Mouse (Mus musculus): Measurements from ENCODE around the gene Gm20388. TPM values are rescaled to one million over a fixed set of nuclear protein-coding genes. Genes with fewer than 3 reads are reported as not detected.

The Gm20388 gene
- polyA plus RNA-seq, 1 experiment from 2014 or later = not detected

GRCm38 (mm10) chr8:120667561-120668373 lies 757.1 kb downstream of the Gm20388 start, which contains the start of the genes Gm27021 and Cox4i1:
TSS of gene Gm27021 (minus strand) at chr8:120668079.
TSS of gene Cox4i1 (plus strand) at chr8:120668222.
- TF ChIP-seq EP300 (optimal IDR thresholded peaks at IDR 0.05) = no peak
- peak; percentile 28; the same call in 1 of the 2 replicates for TF ChIP-seq CTCF (IDR thresholded peaks at IDR 0.05; ENCODE audit: low read depth)
- Histone ChIP-seq H3K4me3 (ENCODE audit: low read depth, low read length) (peak within 1 kb of the TSS; percentile 91), H3K27me3 (ENCODE audit: control insufficient read depth, insufficient read depth, low read length) (no peaks in the 10 kb centered on the region), H3K9ac (ENCODE audit: low read length) (peak within 1 kb of the TSS; percentile 97), H3K36me3 (ENCODE audit: control insufficient read depth, insufficient read depth, low read length) (peaks cover 3% of the 10 kb centered on the region), H3K27ac (replicated peaks) (peak within 1 kb of the TSS; percentile 91), H3K4me1 (replicated peaks; ENCODE audit: control insufficient read depth, insufficient read depth) (peaks cover 8% of the 10 kb centered on the region), H3K4me2 (replicated peaks; ENCODE audit: low read depth) (peak within 1 kb of the TSS; percentile 91), H3K9me3 (ENCODE audit: control insufficient read depth, low read length) (no peaks in the 10 kb centered on the region)
- under 1% methylated on average over 60 of the region's 105 CpGs for WGBS
- peak; percentile 98 for DNase-seq (ENCODE audit: low spot score)
- peak; percentile 93 for ATAC-seq (ENCODE audit: low FRiP score, low TSS enrichment)

DNA sequence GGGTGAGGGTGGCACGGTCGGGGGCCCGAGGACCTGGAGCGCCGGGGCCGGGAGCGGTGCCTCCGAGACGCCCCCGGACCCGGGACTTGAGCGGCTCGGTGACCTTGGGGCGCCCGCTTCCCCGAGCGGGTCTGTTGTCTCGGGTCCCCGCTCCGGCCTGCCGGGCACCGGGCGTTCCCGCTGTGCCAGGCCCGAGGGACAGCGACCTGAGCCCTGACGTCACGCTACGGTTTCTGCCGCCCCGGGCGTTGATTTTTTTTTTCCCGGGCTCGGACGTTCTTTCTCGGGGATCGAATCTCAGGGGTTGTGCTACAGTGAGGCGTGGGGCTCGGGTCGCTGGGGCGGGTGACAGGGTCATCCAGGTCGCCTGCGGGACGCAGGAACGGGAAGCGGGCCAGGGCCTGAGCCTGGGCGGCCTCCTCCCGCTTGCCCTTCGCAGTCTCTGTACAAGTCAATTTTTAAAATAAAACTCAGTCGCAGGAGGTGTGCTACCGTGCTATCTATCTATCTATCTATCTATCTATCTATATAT lies 757.8 kb downstream of the Gm20388 start, which contains the start of gene Emc8:
Gene Emc8, minus strand, starts transcription at position 200 of the 532 bp plus-strand sequence.
- no peaks in the 10 kb centered on the region for H3K9me3 ChIP-seq (ENCODE audit: control insufficient read depth, low read length)
- no peaks in the 10 kb centered on the region for H3K27me3 ChIP-seq (ENCODE audit: control insufficient read depth, insufficient read depth, low read length)
- H3K4me2 ChIP-seq (replicated peaks; ENCODE audit: low read depth) = peak within 1 kb of the TSS; percentile 91
- peak within 1 kb of the TSS; percentile 91 for H3K27ac ChIP-seq (replicated peaks)
- TF ChIP-seq CTCF (IDR thresholded peaks at IDR 0.05; ENCODE audit: low read depth) (no peak), EP300 (optimal IDR thresholded peaks at IDR 0.05) (no peak)
- DNase-seq (ENCODE audit: low spot score) (no peak), ATAC-seq (ENCODE audit: low FRiP score, low TSS enrichment) (peak; percentile 45; the same call in 1 of the 2 replicates)
- H3K4me3 ChIP-seq (ENCODE audit: low read depth, low read length) = peak within 1 kb of the TSS; percentile 91
- peak within 1 kb of the TSS; percentile 97 for H3K9ac ChIP-seq (ENCODE audit: low read length)
- H3K4me1 ChIP-seq (replicated peaks; ENCODE audit: control insufficient read depth, insufficient read depth) = peaks cover 8% of the 10 kb centered on the region
- H3K36me3 ChIP-seq (ENCODE audit: control insufficient read depth, insufficient read depth, low read length) = peaks cover 6% of the 10 kb centered on the region
- under 1% methylated on average over 37 of the region's 51 CpGs for WGBS

DNA sequence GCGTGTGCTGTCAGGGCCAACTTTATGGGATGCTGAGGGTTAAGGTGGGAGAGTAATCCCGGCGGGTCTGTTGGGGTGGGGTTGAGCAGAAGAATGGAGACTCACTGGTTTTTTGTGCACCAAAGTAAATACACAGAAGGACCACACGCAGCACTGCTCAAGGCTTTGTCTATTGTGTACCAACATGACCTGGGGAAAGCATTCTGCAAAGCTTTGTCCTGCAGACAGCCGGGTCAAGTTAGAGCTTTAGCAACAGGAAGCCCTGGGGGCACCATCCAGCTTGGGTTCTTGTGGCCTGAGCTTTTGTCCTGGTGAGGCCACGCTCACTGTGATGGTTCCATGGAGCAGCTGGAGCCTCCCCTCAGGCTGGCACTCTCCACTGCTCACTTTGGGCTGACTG lies 761.1 kb downstream of the Gm20388 start:
- Histone ChIP-seq H3K27me3 (ENCODE audit: control insufficient read depth, insufficient read depth, low read length) (no peaks in the 10 kb centered on the region), H3K4me3 (ENCODE audit: low read depth, low read length) (no peak overlapping the region), H3K27ac (replicated peaks) (no peak overlapping the region), H3K4me2 (replicated peaks; ENCODE audit: low read depth) (no peak overlapping the region), H3K9ac (ENCODE audit: low read length) (no peak overlapping the region), H3K36me3 (ENCODE audit: control insufficient read depth, insufficient read depth, low read length) (peaks cover 8% of the 10 kb centered on the region), H3K4me1 (replicated peaks; ENCODE audit: control insufficient read depth, insufficient read depth) (no peaks in the 10 kb centered on the region), H3K9me3 (ENCODE audit: control insufficient read depth, low read length) (no peaks in the 10 kb centered on the region)
- ATAC-seq (ENCODE audit: low FRiP score, low TSS enrichment) = no peak
- DNase-seq (ENCODE audit: low spot score) = no peak
- TF ChIP-seq CTCF (IDR thresholded peaks at IDR 0.05; ENCODE audit: low read depth) = no peak
- 57% methylated on average over 6 of the region's 6 CpGs for WGBS

- 86% methylated on average over 16 of the region's 16 CpGs for WGBS
- Histone ChIP-seq H3K9me3 (ENCODE audit: control insufficient read depth, low read length) (no peaks in the 10 kb centered on the region), H3K4me1 (replicated peaks; ENCODE audit: control insufficient read depth, insufficient read depth) (no peaks in the 10 kb centered on the region), H3K9ac (ENCODE audit: low read length) (no peak overlapping the region), H3K4me3 (ENCODE audit: low read depth, low read length) (no peak overlapping the region), H3K4me2 (replicated peaks; ENCODE audit: low read depth) (no peak overlapping the region), H3K36me3 (ENCODE audit: control insufficient read depth, insufficient read depth, low read length) (peaks cover 8% of the 10 kb centered on the region), H3K27ac (replicated peaks) (no peak overlapping the region), H3K27me3 (ENCODE audit: control insufficient read depth, insufficient read depth, low read length) (no peaks in the 10 kb centered on the region)
- no peak for TF ChIP-seq EP300 (optimal IDR thresholded peaks at IDR 0.05)
- no peak for TF ChIP-seq CTCF (IDR thresholded peaks at IDR 0.05; ENCODE audit: low read depth)
- DNase-seq (ENCODE audit: low spot score) (no peak), ATAC-seq (ENCODE audit: low FRiP score, low TSS enrichment) (no peak)
These were observed 762.1 kb downstream of the Gm20388 start for GRCm38 (mm10) chr8:120672626-120673229.

DNA sequence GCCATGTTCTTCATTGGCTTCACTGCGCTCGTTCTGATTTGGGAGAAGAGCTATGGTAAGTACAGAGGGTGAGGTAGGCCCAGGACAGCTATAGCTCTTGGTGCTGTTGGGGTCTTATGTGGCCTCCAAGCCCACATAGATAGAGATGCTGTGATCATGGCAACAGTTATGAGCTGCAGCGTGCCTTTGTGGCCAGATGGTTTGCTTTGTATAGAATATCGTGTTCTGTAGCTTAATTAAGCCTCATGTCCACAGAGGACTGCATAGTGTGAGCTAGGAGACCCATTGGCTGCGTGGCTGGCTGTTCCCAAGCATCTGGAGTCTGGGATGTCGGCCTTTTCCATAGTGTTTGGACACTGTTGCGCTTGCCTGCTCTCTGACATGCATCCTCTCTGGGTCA lies 762.7 kb downstream of the Gm20388 start:
- whole genome bisulfite sequencing = 92% methylated on average over 7 of the region's 7 CpGs
- no peaks in the 10 kb centered on the region for H3K4me1 ChIP-seq (replicated peaks; ENCODE audit: control insufficient read depth, insufficient read depth)
- no peaks in the 10 kb centered on the region for H3K27me3 ChIP-seq (ENCODE audit: control insufficient read depth, insufficient read depth, low read length)
- no peak overlapping the region for H3K27ac ChIP-seq (replicated peaks)
- TF ChIP-seq EP300 (optimal IDR thresholded peaks at IDR 0.05) (no peak), CTCF (IDR thresholded peaks at IDR 0.05; ENCODE audit: low read depth) (no peak)
- DNase-seq (ENCODE audit: low spot score) (no peak), ATAC-seq (ENCODE audit: low FRiP score, low TSS enrichment) (no peak)
- peaks cover 8% of the 10 kb centered on the region for H3K36me3 ChIP-seq (ENCODE audit: control insufficient read depth, insufficient read depth, low read length)
- no peak overlapping the region for H3K4me2 ChIP-seq (replicated peaks; ENCODE audit: low read depth)
- no peak overlapping the region for H3K4me3 ChIP-seq (ENCODE audit: low read depth, low read length)
- no peaks in the 10 kb centered on the region for H3K9me3 ChIP-seq (ENCODE audit: control insufficient read depth, low read length)
- H3K9ac ChIP-seq (ENCODE audit: low read length) = no peak overlapping the region
